Mouse (Mus musculus): ENCODE measurements around the gene 2310061I04Rik. TPM values are rescaled to one million over a fixed set of nuclear protein-coding genes. Genes with fewer than 3 reads are reported as not detected.

2310061I04Rik gene
- polyA plus RNA-seq, 1 experiment from 2014 or later = 48.7 TPM

GRCm38 (mm10) chr17:35879245-35880057 is 17.8 kb downstream of the 2310061I04Rik start, which contains the start of gene Dhx16:
Gene Dhx16 (plus strand): TSS chr17:35879819.
- peaks cover 48% of the 10 kb centered on the region for H3K36me3 ChIP-seq
- peak within 1 kb of the TSS; percentile 94 for H3K4me3 ChIP-seq
- no peaks in the 10 kb centered on the region for H3K9me3 ChIP-seq
- 5% methylated on average over 66 of the region's 66 CpGs for WGBS
- peak; percentile 93 for ATAC-seq (ENCODE audit: low FRiP score)
- H3K4me2 ChIP-seq = peak within 1 kb of the TSS; percentile 86
- no peaks in the 10 kb centered on the region for H3K27me3 ChIP-seq
- peak within 1 kb of the TSS; percentile 94 for H3K9ac ChIP-seq
- peaks cover 19% of the 10 kb centered on the region for H3K4me1 ChIP-seq (replicated peaks)
- H3K27ac ChIP-seq = peak within 1 kb of the TSS; percentile 84

GRCm38 (mm10) chr17:35874721-35875120 is 22.5 kb downstream of the 2310061I04Rik start:
- ATAC-seq (ENCODE audit: low FRiP score) = no peak
- Histone ChIP-seq H3K9me3 (no peaks in the 10 kb centered on the region), H3K4me1 (replicated peaks) (peaks cover 48% of the 10 kb centered on the region), H3K36me3 (peaks cover 39% of the 10 kb centered on the region), H3K27me3 (no peaks in the 10 kb centered on the region), H3K27ac (no peak overlapping the region), H3K9ac (no peak overlapping the region), H3K4me3 (no peak overlapping the region), H3K4me2 (no peak overlapping the region)
- WGBS = 92% methylated on average over 6 of the region's 6 CpGs

GRCm38 (mm10) chr17:35873774-35874519 is 23.3 kb downstream of the 2310061I04Rik start:
- H3K4me3 ChIP-seq = no peak overlapping the region
- H3K4me2 ChIP-seq = peak overlapping the region; percentile 34
- no peak overlapping the region for H3K27ac ChIP-seq
- peaks cover 56% of the 10 kb centered on the region for H3K4me1 ChIP-seq (replicated peaks)
- H3K9me3 ChIP-seq = no peaks in the 10 kb centered on the region
- ATAC-seq (ENCODE audit: low FRiP score) = peak; percentile 28; the same call in 1 of the 2 replicates
- peak overlapping the region; percentile 60 for H3K9ac ChIP-seq
- peaks cover 39% of the 10 kb centered on the region for H3K36me3 ChIP-seq
- 31% methylated on average over 21 of the region's 21 CpGs for WGBS
- no peaks in the 10 kb centered on the region for H3K27me3 ChIP-seq

- H3K36me3 ChIP-seq = peaks cover 37% of the 10 kb centered on the region
- peak overlapping the region; percentile 94 for H3K9ac ChIP-seq
- no peaks in the 10 kb centered on the region for H3K27me3 ChIP-seq
- WGBS = 89% methylated on average over 8 of the region's 8 CpGs
- peak overlapping the region; percentile 67 for H3K4me3 ChIP-seq
- H3K4me2 ChIP-seq = peak overlapping the region; percentile 100
- peak overlapping the region; percentile 98 for H3K27ac ChIP-seq
- H3K9me3 ChIP-seq = no peaks in the 10 kb centered on the region
- ATAC-seq (ENCODE audit: low FRiP score) = no peak
- peaks cover 76% of the 10 kb centered on the region for H3K4me1 ChIP-seq (replicated peaks)
Measured at GRCm38 (mm10) chr17:35870884-35871696, 26.1 kb downstream of the 2310061I04Rik start.

GRCm38 (mm10) chr17:35870151-35870883 is 26.9 kb downstream of the 2310061I04Rik start:
- H3K4me2 ChIP-seq = peak overlapping the region; percentile 100
- ATAC-seq (ENCODE audit: low FRiP score) = no peak
- H3K36me3 ChIP-seq = peaks cover 31% of the 10 kb centered on the region
- H3K9ac ChIP-seq = peak overlapping the region; percentile 94
- no peaks in the 10 kb centered on the region for H3K9me3 ChIP-seq
- H3K4me3 ChIP-seq = peak overlapping the region; percentile 67
- H3K4me1 ChIP-seq (replicated peaks) = peaks cover 76% of the 10 kb centered on the region
- WGBS = 71% methylated on average over 9 of the region's 9 CpGs
- no peaks in the 10 kb centered on the region for H3K27me3 ChIP-seq
- peak overlapping the region; percentile 98 for H3K27ac ChIP-seq

GRCm38 (mm10) chr17:35869346-35870067 is 27.7 kb downstream of the 2310061I04Rik start:
- H3K27ac ChIP-seq = peak overlapping the region; percentile 98
- H3K36me3 ChIP-seq = peaks cover 23% of the 10 kb centered on the region
- WGBS = 2% methylated on average over 7 of the region's 7 CpGs
- no peaks in the 10 kb centered on the region for H3K27me3 ChIP-seq
- H3K4me2 ChIP-seq = peak overlapping the region; percentile 100
- H3K9me3 ChIP-seq = no peaks in the 10 kb centered on the region
- H3K4me3 ChIP-seq = peak overlapping the region; percentile 67
- H3K9ac ChIP-seq = peak overlapping the region; percentile 94
- ATAC-seq (ENCODE audit: low FRiP score) = no peak
- peaks cover 82% of the 10 kb centered on the region for H3K4me1 ChIP-seq (replicated peaks)

- Histone ChIP-seq H3K27me3 (no peaks in the 10 kb centered on the region), H3K4me2 (peak overlapping the region; percentile 100), H3K4me3 (peak overlapping the region; percentile 67), H3K4me1 (replicated peaks) (peaks cover 82% of the 10 kb centered on the region), H3K9me3 (no peaks in the 10 kb centered on the region), H3K36me3 (peaks cover 18% of the 10 kb centered on the region), H3K27ac (peak overlapping the region; percentile 98), H3K9ac (peak overlapping the region; percentile 94)
- WGBS = 3% methylated on average over 7 of the region's 7 CpGs
- no peak for ATAC-seq (ENCODE audit: low FRiP score)
Measured at GRCm38 (mm10) chr17:35868961-35869345, 28.3 kb downstream of the 2310061I04Rik start.

- Histone ChIP-seq H3K4me3 (peak overlapping the region; percentile 67), H3K9me3 (no peaks in the 10 kb centered on the region), H3K36me3 (peaks cover 15% of the 10 kb centered on the region), H3K9ac (peak overlapping the region; percentile 94), H3K27ac (peak overlapping the region; percentile 98), H3K4me2 (peak overlapping the region; percentile 100), H3K4me1 (replicated peaks) (peaks cover 76% of the 10 kb centered on the region), H3K27me3 (no peaks in the 10 kb centered on the region)
- no peak for ATAC-seq (ENCODE audit: low FRiP score)
- WGBS = 30% methylated on average over 16 of the region's 17 CpGs
Measured at GRCm38 (mm10) chr17:35868165-35868820, 28.9 kb downstream of the 2310061I04Rik start.

- H3K4me1 ChIP-seq (replicated peaks) = peaks cover 65% of the 10 kb centered on the region
- H3K9me3 ChIP-seq = no peaks in the 10 kb centered on the region
- H3K27me3 ChIP-seq = no peaks in the 10 kb centered on the region
- whole genome bisulfite sequencing = 10% methylated on average over 26 of the region's 26 CpGs
- H3K27ac ChIP-seq = peak overlapping the region; percentile 98
- H3K4me2 ChIP-seq = peak overlapping the region; percentile 100
- H3K9ac ChIP-seq = peak overlapping the region; percentile 94
- ATAC-seq (ENCODE audit: low FRiP score) = no peak; the same call in 1 of the 2 replicates
- H3K36me3 ChIP-seq = peaks cover 9% of the 10 kb centered on the region
- H3K4me3 ChIP-seq = peak overlapping the region; percentile 67
Measured at GRCm38 (mm10) chr17:35866911-35867890, 30.0 kb downstream of the 2310061I04Rik start.

Measured in hindbrain, embryonic 13.5 days (tissue).